Mouse (Mus musculus): ENCODE measurements around the gene Scn8a. TPM values are rescaled to one million over a fixed set of nuclear protein-coding genes. Genes with fewer than 3 reads are reported as not detected.
A peak's percentile ranks its signal among the peaks of the same experiment; 100 is the strongest.
"Not testable (repeated sequence)": the region's sequence is repeated elsewhere in the genome, so short reads cannot be mapped to it uniquely, and the experiment has no call there.

Scn8a gene
- 0.41 and 0.48 TPM in 2 replicates for polyA plus RNA-seq (2012; rRNA removed)

DNA sequence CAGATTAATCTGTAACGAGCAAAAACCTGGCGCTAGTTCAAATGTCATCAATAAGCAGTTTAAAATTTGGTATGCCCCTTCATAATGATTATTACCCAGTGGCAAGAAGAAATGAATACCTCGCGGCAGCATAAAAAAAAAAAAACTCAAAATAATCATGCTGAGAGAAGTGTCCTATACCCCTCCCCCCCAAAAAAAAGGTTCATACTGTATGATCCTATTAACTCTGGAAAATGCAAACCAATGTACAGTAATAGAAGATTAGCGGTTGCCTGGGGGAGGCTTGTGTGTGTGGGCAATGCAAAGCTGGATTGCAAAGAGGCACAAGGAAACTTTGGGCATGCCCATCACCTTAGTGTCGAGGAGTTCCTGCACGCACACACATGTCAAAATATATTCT is at the start of gene Scn8a:
TSS of gene Scn8a (plus strand) at position 301 of the 400 bp plus-strand sequence.
- DNase-seq (ENCODE audit: low spot score) = no peak

DNA sequence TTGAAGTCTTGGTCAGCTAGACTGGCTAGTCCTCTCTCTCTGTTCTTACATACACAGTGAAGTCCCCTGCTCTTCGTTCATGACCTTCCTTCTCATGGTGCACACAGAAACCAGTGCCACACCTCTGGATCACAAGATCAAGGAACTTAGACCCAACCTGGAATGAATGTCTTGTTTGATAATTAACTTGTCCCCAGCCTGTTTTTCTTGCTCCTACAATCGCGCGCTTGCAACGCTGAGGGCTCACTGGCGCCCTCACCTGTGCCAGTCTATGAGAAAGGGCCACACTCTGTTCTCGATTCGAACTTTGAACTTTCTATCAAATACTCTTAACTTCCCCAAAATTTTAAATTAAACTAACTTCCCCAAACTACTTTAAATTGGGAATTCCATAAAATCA is 47.8 kb upstream of the Scn8a start:
- no peak for DNase-seq (ENCODE audit: low spot score)

DNA sequence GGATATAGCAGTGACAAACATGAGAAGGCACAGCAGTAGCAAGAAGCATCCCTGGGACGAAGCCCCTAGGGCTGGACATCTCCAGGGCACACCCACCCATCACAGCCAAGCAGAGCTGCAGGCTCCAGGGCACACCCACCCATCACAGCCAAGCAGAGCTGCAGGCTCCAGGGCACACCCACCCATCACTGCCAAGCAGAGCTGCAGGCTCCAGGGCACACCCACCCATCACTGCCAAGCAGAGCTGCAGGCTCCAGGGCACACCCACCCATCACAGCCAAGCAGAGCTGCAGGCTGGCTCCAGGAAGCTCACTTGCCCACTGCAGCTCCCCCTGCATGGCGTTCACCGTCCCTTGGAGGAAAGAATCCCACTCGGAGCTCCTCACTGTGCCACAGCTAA is 47.3 kb upstream of the Scn8a start:
- not testable (repeated sequence) for DNase-seq (ENCODE audit: low spot score)

DNA sequence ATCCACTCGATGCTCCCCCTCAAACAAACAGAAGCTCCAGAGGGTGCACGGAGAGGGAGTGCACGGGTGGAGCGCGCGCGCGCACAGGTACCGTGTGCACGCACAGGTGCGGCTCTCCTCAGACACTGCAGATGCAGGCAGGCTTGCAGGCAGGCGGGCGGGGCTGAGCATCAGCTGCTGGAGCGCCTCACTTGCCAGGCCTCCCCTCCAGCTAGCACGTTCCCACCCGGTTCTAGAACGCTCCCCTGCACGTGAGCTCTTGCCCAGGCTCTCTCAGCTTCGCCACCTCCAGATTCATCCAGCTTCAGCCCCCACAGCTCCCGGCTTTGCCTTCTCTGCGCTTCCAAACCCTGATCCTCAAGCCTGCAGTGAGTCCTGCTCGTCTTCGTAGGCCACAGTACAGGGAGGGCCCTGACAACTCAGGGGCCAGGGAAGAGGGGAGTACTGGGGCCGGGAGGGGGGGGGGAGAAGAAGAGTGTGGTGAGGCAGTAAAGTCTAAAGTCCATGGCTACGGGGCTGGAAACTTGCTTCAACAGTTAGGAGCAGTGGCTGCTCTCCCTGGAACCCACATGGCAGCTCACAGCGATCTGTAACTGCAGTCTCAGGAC is 44.3 kb upstream of the Scn8a start:
- no peak for DNase-seq (ENCODE audit: low spot score)

DNA sequence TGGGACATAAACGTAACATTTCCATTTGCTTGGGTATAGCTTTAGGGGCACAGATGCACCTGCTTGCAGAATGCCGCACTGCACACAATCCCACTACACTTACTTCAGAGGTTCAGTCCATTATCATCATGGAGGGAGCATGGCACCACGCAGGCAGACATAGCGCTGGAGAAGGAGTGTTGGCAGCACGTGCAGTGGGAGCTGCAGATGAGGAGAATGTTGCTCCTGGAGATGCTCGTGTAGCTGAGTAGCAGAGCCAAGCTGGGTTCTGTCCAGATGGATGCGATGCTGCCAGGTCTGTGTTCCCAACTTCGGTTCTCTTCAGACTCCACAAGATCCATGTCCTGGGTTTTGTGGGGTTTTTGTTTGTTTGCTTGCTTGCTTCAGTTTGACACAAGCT is 43.6 kb upstream of the Scn8a start:
- DNase-seq (ENCODE audit: low spot score) = no peak

DNA sequence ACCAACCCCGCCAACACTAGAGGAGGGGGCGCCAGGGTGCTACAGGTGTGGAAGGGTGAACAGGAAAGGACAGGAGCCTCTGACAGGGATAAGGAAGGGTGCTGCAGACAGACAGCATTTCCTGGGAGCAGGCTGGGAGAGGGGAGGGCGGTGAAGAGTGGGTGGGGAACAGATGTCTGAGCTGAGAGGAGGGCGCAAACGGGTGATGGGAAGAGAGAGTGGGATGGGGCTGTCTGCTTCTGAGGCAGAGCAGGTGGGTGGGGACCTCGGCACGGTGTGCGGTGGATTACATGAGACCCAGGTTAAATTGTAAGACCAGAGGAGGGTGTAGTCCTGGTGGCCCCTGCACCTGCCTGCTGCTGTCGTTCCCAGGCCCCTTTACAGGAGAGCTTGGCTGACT is 39.9 kb upstream of the Scn8a start:
- DNase-seq (ENCODE audit: low spot score) = no peak

DNA sequence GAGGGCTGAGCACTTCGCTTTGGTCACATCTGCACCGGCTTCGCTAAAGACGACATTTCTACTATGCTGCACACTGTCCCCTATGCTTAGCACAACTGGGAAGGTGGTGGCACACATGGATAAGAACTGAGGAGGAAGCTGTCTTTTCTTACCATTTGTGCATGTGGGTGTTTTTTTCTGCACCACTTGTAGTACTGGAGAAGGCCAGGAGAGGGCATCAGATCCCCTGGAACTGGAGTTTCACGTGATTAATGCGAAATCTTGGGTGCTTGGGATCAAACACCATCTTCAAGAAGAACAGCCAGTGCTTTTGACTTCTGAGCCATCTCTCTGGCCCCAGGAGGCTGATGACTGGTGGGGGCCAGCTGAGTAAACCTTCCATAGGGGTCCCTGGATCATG is 39.0 kb upstream of the Scn8a start:
- no peak for DNase-seq (ENCODE audit: low spot score)

DNA sequence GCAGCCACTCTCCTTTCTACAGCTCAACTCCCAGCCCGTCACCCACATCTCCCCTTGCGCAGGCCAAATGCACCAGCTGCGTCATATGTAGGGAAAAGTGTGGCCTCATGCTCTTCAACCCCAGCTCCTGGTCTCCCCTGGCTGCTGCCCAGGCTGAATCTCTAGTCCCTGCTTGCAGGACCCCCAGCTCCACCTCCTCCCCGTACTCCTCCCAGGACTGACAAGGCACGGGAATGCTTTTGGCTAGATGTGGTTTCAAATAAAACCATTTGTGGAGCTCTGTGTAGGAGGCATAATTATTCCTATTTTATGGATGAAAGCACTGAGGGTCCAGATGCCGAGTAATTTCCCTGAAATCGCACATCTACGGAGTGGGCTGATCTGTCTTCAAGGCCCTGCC is 37.5 kb upstream of the Scn8a start:
- no peak for DNase-seq (ENCODE audit: low spot score)

DNA sequence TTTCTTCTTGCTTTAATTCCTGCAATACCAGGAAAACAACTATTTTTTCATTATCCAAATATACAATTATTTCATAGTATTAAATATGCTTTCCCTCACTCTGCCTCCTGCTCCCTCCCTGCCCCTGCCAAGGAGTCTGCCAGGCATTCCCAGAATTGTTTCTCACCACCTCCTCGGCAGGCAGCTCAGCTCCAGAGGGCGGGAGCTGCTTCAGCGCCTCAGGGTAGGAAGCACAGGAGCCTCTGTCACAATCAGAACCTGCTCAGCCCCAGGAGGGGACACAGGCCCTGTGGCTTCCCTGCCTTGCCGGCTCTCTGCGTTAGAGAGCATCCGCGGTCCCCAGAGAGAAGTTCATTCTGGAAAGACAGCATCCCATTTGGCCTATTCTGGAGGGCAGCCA is 36.9 kb upstream of the Scn8a start:
- no peak for DNase-seq (ENCODE audit: low spot score)

DNA sequence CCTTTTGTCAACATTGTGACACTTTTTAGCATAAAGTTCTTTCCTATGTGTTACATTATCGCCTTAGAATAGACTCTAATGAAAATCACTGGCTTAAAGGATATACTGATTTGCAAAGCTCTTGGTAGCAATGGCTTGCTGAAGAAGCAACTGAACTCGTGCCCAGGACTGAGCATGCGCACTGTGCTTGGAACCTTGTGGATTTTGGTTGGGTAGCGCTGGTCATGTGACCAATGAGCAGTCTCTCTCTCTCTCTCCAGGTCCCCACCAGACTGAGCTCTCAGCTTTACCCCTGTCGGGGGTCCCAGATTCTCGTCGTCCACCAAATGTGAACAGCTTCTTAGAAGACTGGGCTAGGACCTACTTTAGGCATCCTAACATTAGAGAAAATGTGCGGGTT is 32.9 kb upstream of the Scn8a start:
- DNase-seq (ENCODE audit: low spot score) = no peak

DNA sequence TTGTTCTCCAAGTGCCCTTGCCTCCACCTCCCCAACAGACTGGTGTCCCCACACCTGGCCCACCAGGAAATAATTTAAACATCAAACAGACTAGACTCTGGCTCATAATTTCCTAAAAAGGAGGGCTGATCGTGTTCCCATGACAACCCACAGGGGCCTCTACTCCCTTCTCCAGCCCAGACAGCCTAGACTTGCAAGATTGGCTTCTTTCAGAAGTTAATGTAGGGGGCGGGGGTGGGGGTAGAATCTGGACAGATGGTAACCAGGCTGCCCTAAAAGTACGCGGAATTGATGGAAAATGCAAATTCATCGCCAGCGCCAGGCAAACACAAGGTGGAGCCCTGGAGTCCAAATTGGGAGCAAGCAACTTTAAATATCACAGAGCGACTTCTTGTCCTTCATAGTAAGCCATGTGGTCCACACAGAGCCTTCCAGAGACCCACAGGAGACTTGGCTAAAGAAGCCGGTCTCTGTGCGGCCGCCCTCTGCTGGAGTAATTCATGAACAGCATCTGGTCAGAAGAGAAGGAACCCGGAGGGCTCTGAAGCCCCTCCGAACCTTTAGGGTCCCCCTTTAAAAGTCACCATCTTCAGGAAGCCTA is 31.0 kb upstream of the Scn8a start:
- DNase-seq (ENCODE audit: low spot score) = no peak

DNA sequence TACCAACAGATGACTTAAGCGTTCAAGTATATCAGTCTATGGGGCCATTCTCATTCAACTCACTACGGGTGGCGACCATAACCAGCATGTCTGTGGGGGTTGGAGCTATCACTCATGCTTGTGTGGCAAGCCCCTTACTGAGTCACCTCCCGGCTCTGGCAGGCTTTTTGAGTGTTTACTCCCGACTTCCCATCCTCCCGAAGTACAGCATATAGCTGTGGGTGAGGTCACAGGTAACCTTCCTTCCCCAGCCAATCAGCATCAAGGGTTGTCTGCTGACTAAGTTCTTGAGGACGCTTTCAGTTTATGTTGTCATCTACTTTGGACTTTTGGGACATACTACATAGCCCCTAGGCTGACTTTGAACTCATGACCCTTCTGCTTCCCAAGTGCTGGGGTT is 25.3 kb upstream of the Scn8a start:
- no peak for DNase-seq (ENCODE audit: low spot score)

DNA sequence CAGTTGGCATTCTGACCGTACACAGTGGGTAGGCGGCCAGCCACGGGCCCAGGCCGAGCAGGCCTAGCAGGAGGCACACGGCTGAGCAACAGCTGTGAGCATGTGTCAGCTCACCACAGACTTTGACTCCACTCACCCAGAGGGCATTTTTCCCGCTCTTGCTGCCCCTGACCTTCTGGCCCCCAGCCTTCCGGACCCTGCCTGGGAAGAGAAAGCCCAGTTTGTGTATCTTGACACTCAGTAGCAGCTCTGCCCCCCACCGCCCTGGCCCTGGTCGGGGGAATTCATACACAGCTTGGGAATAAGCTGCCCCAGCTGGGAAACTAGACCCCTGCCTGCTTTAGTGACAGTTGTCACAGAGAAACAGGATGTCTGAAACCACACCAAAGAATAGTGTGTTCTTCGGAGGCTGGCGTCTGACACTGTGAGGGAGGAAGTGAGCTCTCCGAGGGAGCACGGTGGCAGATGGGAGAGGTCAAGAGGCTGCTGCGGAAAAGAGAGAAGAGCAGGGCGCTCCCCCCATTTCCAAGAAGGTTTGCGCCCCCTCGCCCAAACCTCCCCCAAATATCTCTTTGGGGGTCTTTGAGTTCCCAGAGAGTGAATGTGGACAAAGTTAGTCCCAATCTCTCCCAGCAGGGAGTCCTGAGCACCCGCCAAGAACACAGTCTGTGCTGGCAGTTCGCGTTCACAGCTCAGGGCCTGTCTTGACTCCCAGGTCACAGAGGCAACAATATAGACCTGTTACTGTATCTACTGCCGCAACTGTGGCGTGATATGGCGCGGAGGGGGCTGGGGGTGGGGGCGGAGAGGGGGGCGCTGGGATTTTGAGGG is 24.4 kb upstream of the Scn8a start:
- no peak for DNase-seq (ENCODE audit: low spot score)

DNA sequence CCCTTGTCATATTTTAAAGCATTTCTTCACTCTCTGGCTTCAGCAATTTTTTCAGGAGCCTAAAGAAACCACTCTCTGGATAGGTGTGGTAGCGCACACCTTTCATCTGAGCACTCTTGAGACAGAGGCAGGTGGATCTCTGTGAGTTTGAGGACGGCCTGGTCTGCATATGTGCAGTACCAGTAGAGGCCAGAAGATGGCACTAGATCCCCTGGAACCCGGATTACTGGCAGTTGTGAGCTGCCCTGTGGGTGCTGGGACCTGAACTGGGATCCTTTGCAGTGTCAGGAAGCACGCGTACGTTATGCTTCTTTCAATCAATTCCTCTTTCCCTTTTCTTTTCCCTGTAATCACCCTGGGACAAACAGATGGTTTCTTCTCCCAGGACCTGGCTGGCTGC is 22.5 kb upstream of the Scn8a start:
- DNase-seq (ENCODE audit: low spot score) = no peak

DNA sequence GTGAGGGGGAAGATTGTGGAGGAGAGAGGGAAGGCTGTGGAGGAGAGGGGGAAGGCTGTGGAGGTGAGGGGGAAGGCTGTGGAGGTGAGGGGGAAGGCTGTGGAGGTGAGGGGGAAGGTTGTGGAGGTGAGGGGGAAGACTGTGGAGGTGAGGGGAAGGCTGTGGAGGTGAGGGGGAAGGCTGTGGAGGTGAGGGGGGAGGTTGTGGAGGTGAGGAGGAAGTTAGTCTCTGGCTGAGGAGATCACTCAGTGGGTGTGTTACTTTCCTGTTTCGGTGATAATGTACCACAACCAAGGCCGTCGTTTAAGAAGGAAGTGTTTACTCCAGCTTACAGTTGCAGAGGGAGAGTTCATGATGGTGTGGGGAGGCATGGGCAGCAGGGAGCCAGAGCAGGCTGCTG is 12.1 kb upstream of the Scn8a start:
- no peak for DNase-seq (ENCODE audit: low spot score)

DNA sequence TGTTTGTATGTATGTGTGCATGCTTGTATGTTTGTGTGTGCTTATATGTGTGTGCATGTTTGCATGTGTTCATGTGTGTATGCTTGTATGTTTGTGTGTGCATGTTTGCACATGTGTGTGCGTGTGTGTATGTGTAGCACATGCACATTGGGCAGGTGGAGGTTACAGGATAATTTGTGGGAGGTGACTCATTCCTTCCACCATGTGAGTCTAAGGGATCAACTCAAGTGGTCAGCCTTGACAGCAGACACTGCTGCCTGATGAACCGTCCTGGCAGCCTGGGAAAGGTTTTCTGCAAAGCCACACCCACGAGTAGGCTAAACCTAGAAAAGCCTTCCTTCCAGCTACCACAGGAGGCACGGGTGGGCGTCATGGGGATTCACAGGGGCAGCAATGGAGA is 8.8 kb upstream of the Scn8a start:
- DNase-seq (ENCODE audit: low spot score) = no peak

DNA sequence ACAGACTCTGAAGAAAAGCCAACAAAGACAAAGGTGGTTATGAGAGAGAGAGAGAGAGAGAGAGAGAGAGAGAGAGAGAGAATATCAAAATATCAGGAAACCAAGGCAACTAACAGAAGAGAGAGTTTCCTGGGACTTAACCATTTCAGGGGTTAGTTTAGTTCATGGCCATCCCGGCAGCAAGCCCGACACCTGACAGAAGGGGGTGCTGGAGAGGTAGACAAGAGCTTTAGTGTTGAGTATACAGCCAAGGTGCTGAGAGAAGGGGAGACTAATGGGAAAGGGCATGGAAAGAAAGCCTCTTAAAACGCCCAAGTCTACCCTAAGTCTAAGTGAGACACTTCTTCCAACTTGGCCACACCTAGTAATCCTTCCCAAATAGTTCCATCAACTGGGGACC is 4.1 kb upstream of the Scn8a start:
- no peak for DNase-seq (ENCODE audit: low spot score)

DNA sequence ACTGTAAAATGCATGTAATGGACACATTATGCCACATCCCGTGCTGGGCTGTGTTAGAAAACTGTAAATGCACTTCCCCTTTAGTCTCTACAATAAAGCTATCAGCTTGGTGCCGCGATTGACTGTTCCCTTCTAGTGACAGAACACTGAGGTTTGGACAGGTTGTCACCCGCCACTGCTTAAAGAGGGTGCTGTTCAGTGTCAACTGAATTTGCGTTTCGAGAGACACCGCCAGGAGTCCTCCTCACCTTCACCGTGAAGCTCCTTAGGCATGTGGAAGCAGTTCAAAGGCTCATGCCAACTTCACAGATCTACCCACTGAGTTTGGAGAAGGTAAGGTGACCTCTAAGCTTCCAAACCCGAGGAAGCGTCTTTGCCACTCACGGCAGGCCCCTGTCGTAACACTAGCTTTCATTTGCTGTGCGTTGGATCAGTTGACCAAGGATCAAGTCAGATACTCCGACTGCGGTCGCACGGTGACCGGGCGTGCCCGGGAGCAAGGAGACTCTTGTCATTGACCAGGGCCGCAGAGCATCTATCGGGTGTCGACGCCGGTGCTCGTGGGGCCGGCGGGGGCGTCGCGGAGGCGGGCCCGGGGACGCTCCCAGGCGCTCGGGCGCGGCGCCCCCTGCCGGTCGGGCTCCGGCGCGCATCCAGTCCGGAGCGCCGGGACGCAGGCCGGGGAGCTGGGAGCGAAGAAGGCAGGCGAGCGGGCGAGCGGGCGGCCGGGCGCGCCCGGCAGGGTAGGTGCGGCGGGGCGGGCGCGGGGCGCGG is 530 bp downstream of the Scn8a start:
- peak; percentile 31 for DNase-seq (ENCODE audit: low spot score)

DNA sequence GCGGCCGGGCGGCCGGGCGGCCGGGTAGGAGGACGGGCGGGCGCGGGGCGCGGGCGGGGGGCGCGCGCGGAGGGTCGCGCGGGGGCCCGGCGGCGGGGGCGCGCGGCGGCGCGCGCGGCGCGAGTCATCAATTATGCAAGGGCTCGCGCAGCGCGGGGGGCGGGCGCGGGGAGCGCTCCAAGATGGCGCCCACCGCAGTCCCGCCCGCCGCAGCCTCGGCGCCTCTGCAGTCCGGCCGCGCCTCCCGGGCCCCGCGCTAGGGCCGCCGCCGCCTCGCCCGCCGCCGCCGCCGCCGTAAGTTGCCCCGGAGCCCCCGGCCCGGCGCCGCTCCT is 1.1 kb downstream of the Scn8a start:
- DNase-seq (ENCODE audit: low spot score) = no peak

DNA sequence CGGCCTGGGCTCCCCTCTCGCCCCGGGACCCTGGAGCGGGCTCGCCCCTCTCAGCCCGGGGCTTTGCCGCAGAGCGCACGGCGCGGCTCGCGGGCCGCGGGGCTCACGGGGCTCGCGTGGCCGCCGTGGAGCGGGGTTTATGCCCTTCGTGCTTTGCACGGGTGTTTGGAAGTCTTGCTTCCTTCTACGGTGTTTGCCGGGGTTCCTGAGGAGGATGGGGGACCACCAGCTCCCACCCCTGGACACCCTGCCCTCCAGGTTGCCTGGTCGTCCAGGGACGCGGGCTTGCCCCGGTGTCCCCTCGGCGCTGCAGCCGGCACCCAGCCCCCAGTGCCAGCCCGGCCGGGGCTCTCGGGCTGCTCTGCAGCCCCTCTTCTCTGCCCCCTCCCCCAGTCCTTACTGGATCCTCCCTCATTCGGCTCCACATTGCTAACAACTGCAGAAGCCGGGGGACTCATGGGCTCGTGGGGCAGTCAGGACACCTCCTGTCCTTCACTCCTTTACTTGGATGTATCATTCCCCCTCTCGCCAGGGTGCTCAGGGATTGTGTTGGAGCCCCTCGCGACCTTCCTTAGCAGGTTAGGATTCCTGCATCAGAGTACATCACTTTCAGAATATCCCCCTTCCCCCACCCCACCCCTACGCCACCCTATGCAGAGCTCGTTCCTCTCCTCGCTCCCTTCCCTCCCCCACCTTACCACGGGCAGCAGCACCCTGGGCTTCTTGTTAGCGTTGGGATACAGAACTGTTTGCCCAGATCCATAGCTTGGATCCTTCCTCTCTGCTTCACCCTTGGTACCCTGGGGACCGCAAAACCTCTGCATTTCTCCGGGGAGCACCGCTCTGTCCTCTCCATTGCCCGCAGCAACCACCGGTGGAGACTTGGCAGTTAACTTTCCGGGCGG is 1.7 kb downstream of the Scn8a start:
- no peak for DNase-seq (ENCODE audit: low spot score)

DNA sequence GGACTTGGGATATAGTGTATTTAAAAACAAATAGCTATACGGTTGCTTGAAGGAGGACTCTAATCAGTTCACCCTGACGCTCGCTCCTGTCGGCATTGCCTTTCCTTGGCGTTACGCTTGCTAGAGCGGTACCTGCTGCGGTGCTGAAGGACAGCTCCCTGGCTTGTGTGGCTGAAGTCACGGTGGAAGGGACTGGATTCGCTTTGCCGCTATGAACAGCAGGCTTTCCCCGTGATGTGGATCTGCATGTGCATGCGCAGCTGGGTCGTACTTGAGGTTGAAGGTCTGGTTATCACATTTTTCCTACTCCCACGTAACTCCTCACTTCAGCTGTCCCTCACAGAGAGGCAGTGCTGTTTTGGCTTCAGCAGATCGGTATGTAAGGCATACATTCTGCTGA is 3.5 kb downstream of the Scn8a start:
- peak; percentile 40 for DNase-seq (ENCODE audit: low spot score)

DNA sequence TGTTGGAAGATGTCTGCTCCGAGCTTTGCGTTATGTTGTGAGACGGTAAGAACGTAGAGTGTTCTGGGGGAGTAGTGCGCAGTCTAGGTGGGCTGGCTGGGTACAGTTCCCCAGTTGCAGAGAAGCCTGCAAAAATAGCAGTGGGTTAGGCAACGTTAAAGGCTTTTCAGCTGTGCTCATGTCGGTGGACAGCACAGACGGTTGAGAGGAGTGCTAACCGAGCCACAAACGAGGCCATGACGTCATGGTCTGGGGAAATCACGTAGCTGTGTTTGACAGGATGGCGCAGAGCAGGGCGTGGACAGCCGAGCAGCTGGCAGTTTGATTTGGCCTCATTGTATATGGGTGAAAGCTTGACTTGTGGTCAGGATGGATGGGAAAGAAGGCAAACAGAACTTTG is 9.4 kb downstream of the Scn8a start:
- no peak for DNase-seq (ENCODE audit: low spot score)

All from urinary bladder, adult 2 months (tissue).